Mouse (Mus musculus) stomach, embryonic 15.5 days (tissue): ENCODE data around the gene S1pr4. TPM values are rescaled to one million over a fixed set of nuclear protein-coding genes. Genes with fewer than 3 reads are reported as not detected.

Source experiments
- ATAC-seq: fragments of 200-750 bp; cut with Nextera tagmentation; 2 replicates; pipeline ENCODE4 v1.8.0; 2017; ENCODE audit warnings: low read depth, moderate number of reproducible peaks, moderate TSS enrichment; ENCODE audit not compliant: insufficient read depth, low FRiP score
- H3K27ac ChIP-seq: fragments of 300-500 bp; sonication (generic); 2 replicates; pipeline ENCODE4 v1.5.1; 2015; ENCODE audit warnings: mild to moderate bottlenecking, inconsistent platforms
- H3K27me3 ChIP-seq: fragments of 300-500 bp; sonication (generic); replicated peaks from 2 replicates; pipeline ENCODE4 v1.6.1; 2015; ENCODE audit warnings: inconsistent platforms
- H3K36me3 ChIP-seq: fragments of 300-500 bp; sonication (generic); 2 replicates; pipeline ENCODE4 v1.6.1; 2015; ENCODE audit warnings: inconsistent platforms
- H3K4me1 ChIP-seq: fragments of 300-500 bp; sonication (generic); 2 replicates; pipeline ENCODE4 v1.6.1; 2015; ENCODE audit warnings: inconsistent platforms
- H3K4me2 ChIP-seq: fragments of 300-500 bp; sonication (generic); 2 replicates; pipeline ENCODE4 v1.6.1; 2015; ENCODE audit warnings: mild to moderate bottlenecking, inconsistent platforms
- H3K4me3 ChIP-seq: fragments of 300-500 bp; sonication (generic); replicated peaks from 2 replicates; pipeline ENCODE4 v1.5.1; 2015; ENCODE audit warnings: inconsistent platforms
- H3K9ac ChIP-seq: fragments of 300-500 bp; sonication (generic); 2 replicates; pipeline ENCODE4 v1.6.1; 2015; ENCODE audit warnings: inconsistent platforms
- H3K9me3 ChIP-seq: fragments of 300-500 bp; sonication (generic); 2 replicates; pipeline ENCODE4 v1.6.1; 2016; ENCODE audit warnings: inconsistent platforms
- WGBS: fragments of 180-500 bp; shearing (Covaris S2); methylation state at CpG from one replicate; pipeline ENCODE4 v1.1.7; 2015; 5-methylcytosine and 5-hydroxymethylcytosine counted together
- polyA plus RNA-seq: library from polyadenylated mRNA; unstranded; fragments of >200 nt; fragmentation: Nextera tagmentation; extraction: Ambion mirVana; gene quantifications from 2 replicates; pipeline ENCODE4 v1.2.1, GENCODE M21; 2015

Gene S1pr4
- polyA plus RNA-seq, 1 experiment from 2014 or later: 1.6 TPM

DNA sequence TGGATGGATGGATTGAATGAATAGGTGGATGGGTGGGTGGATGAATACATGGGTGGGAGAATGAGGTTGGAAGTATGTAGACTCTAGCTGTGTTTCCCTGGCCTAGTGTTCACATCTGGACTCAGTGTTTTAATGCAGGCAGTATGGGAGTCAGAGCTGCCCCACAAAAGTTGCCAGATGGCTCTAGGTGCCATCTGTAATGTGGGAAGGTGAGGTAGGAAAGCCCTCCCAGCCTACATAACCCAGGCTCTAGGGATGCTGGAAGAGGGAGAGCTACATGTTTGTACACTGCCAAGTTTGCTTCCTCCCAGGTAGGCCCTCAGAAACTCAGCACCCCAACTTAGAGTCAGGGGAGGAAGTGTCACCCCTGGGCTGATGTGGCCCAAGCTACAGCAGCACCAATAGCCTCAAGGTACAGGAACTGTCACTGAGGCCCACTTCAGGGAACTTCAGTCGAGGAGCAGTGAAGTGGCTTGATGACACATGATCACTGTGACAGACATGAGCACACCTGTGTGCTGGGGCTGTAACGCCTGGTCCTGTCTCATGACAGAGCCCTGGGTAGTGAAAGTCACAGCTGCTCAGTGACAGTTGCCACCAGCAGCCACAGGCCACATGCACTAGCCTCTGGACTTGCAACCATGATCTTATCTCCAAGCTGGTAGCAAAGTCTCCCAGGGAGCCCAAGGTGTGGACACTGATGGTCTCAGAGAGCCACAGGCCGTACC is 38.6 kb upstream of the S1pr4 start:
- ATAC-seq: no peak
- Histone ChIP-seq H3K4me2 (no peak overlapping the region), H3K9ac (no peak overlapping the region), H3K27me3 (no peaks in the 10 kb centered on the region), H3K4me3 (no peak overlapping the region), H3K36me3 (0 out of 2 replicates have a peak, but pooled peaks cover 4% of the 10 kb centered on the region), H3K27ac (no peak overlapping the region), H3K9me3 (no peaks in the 10 kb centered on the region), H3K4me1 (peaks cover 33% of the 10 kb centered on the region)
- whole genome bisulfite sequencing: 79% methylated on average over 3 of the region's 3 CpGs

DNA sequence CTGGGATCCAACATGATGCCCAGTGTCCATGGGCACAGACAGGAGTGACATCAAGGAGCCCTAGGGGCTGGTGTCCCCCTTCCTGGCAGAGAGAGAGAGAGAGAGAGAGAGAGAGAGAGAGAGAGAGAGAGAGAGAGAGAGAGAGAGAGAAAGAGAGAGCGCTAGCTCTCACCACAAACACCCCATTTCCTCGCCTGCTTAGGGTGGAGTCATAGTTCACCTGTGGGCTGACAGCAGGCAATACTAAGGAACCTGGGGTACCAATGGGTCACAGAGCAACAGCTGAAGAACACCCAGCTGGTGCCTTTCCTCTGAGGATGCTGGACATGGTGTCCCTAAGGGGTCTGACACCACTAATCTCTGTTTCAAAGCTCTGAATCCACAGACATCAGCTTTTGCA is 37.5 kb upstream of the S1pr4 start:
- H3K4me1 ChIP-seq: peaks cover 23% of the 10 kb centered on the region
- no peaks in the 10 kb centered on the region for H3K9me3 ChIP-seq
- H3K4me3 ChIP-seq: no peak overlapping the region
- H3K9ac ChIP-seq: no peak overlapping the region
- no peaks in the 10 kb centered on the region for H3K27me3 ChIP-seq
- no peak for ATAC-seq
- 77% methylated on average over 2 of the region's 2 CpGs for WGBS
- H3K27ac ChIP-seq: no peak overlapping the region
- H3K36me3 ChIP-seq: peaks cover 10% of the 10 kb centered on the region
- H3K4me2 ChIP-seq: no peak overlapping the region

DNA sequence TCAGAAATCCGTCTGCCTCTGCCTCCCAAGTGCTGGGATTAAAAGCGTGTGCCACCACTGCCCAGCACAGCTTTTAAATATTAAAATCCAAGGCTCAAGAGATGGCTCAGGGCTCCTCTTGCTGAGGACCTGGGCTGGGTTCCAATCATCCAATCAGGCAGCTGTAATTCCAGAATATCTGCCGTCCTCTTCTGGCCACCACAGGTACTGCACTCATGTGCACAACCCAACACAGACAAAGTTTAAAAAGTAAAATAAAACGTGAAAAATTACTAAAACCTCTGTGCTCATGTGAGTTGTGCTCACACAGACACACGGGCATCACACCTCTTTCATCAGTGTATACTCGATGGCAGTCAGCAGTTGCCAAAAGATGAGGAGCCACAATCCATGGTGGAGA is 36.8 kb upstream of the S1pr4 start:
- Histone ChIP-seq H3K9ac (no peak overlapping the region), H3K36me3 (peaks cover 14% of the 10 kb centered on the region)
- ATAC-seq: no peak

DNA sequence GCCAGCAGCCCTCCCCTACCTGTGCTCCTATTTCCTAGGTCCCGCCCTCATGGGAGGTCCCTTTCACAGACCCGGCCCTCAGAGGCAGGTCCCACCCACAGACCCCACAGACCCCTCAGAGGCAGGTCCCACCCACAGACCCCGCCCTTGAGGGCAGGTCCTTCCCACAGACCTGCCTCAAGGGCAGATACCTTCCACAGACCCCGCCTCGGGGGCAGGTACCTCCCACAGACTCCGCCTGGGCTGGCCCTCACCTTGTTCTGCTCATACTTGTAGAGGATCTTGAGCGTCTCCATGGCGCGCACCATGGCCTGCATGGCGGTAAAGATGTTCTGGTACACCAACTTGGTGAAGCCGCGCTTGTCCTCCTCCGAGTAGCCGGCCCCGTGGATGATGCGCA is 34.9 kb upstream of the S1pr4 start:
- 49% methylated on average over 16 of the region's 16 CpGs for WGBS
- Histone ChIP-seq H3K27ac (no peak overlapping the region), H3K4me3 (no peak overlapping the region), H3K27me3 (no peaks in the 10 kb centered on the region), H3K4me1 (peaks cover 9% of the 10 kb centered on the region; the same call in 1 of the 2 replicates), H3K9me3 (no peaks in the 10 kb centered on the region), H3K9ac (no peak overlapping the region), H3K4me2 (no peak overlapping the region), H3K36me3 (peaks cover 19% of the 10 kb centered on the region)
- peak; percentile 50; the same call in 1 of the 2 replicates for ATAC-seq

More for the DNA sequence above, 36.8 kb upstream of the S1pr4 start:
- Histone ChIP-seq H3K4me2 (no peak overlapping the region), H3K4me3 (no peak overlapping the region), H3K27ac (no peak overlapping the region), H3K9me3 (no peaks in the 10 kb centered on the region), H3K4me1 (peaks cover 16% of the 10 kb centered on the region; the same call in 1 of the 2 replicates), H3K27me3 (no peaks in the 10 kb centered on the region)
- WGBS: 74% methylated on average over 6 of the region's 6 CpGs

DNA sequence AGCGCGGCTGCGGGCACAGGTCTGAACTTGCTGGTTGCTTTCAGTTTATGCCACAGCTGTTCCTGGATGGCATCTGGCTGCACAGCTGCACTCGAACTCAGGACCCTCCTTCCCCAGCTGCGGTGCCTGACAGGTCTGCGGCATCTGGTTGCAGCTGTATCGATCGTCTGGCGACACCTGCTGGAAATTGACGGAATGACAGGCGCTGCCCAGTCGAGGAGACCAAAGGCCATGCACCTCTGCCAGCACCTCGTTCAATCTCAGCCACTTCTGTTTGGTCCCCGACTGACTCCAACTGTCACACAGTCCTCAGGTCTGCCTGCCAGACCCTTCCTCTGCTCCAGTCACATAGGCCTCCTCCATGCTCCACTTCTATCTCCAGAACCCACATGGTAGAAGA is 26.8 kb upstream of the S1pr4 start:
- Histone ChIP-seq H3K27me3 (no peaks in the 10 kb centered on the region), H3K36me3 (peaks cover 19% of the 10 kb centered on the region), H3K4me1 (peaks cover 5% of the 10 kb centered on the region; the same call in 1 of the 2 replicates), H3K9me3 (no peaks in the 10 kb centered on the region), H3K9ac (no peak overlapping the region), H3K4me2 (no peak overlapping the region), H3K4me3 (no peak overlapping the region), H3K27ac (no peak overlapping the region)
- ATAC-seq: no peak
- 14% methylated on average over 14 of the region's 14 CpGs for WGBS

DNA sequence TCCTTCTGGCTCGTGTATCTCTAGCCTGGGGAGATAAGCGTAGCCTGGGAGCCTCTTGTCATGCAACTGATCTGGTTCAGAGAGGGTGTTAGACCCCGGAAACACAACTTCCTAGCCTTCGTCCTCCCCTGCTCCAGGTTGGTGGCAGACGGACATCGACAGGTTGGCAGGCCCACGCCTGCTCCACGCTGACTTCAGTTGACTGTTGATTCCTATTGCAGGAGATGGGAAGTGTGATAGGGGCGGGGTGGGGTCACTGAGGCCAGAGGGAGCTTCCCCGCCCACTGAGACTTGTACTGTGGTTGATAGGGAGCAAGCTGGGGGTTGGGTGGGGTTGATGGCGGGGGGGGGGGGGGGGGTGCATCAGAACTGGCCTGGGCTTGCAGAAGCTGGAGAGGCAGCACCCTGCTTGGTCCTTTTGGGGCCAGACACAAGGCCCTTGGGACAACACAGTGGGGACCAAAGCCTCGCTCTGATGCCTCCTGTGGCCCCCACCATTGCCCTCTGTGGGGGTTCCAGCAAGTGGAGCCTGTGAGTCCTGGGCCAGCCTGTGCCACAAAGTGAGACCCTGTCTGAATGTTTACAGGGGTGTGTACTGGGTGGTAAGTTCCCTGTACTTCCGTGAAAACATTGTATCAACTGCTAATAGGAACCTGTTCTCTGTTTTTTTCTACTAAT is 25.2 kb upstream of the S1pr4 start:
- WGBS: 49% methylated on average over 12 of the region's 13 CpGs

DNA sequence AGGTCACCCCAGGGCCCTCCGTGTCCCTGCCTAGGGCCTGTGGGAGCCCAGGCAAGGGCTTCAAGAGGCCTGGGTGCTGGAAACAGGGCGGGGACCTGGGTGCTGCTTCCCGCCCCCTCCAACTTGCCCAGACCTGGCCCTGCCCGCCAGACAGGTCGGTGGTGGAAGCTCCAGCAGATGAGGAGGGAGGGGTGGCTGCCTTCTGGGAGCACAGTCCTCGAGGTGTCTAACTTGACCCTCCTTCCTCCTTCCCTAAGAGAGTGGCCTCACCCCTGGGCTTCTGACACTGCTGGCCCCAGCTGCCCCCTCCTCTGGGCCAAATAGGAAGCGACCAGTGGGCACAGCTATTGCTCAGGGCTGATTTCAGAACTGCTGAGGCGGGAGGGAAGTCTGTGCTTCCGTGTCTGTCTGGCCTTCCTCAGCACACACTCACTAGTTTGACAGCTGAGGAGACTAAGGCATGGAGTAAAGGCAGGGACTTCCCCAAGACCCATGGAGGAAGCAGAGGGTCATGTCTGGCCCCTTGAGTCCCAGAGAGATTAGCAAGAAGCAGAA is 24.2 kb upstream of the S1pr4 start, which contains the start of gene Gna15:
TSS of gene Gna15 (minus strand) at position 175 of the 555 bp plus-strand sequence.
- peaks cover 5% of the 10 kb centered on the region; the same call in 1 of the 2 replicates for H3K4me1 ChIP-seq
- peaks cover 4% of the 10 kb centered on the region; the same call in 1 of the 2 replicates for H3K36me3 ChIP-seq
- no peaks in the 10 kb centered on the region for H3K27me3 ChIP-seq
- ATAC-seq: no peak
- H3K9me3 ChIP-seq: no peaks in the 10 kb centered on the region
- H3K27ac ChIP-seq: peak within 1 kb of the TSS; percentile 77
- no peak within 1 kb of the TSS for H3K9ac ChIP-seq
- peak within 1 kb of the TSS; percentile 26 for H3K4me3 ChIP-seq
- 24% methylated on average over 9 of the region's 9 CpGs for WGBS
- H3K4me2 ChIP-seq: peak within 1 kb of the TSS; percentile 31

More for the DNA sequence above, 25.2 kb upstream of the S1pr4 start:
- 0 out of 2 replicates have a peak, but pooled peaks have one; percentile 6 for ATAC-seq
- Histone ChIP-seq H3K4me1 (peaks cover 5% of the 10 kb centered on the region; the same call in 1 of the 2 replicates), H3K4me2 (no peak overlapping the region), H3K36me3 (peaks cover 13% of the 10 kb centered on the region), H3K4me3 (no peak overlapping the region), H3K9me3 (no peaks in the 10 kb centered on the region), H3K9ac (no peak overlapping the region), H3K27me3 (no peaks in the 10 kb centered on the region), H3K27ac (peak overlapping the region; percentile 77)

DNA sequence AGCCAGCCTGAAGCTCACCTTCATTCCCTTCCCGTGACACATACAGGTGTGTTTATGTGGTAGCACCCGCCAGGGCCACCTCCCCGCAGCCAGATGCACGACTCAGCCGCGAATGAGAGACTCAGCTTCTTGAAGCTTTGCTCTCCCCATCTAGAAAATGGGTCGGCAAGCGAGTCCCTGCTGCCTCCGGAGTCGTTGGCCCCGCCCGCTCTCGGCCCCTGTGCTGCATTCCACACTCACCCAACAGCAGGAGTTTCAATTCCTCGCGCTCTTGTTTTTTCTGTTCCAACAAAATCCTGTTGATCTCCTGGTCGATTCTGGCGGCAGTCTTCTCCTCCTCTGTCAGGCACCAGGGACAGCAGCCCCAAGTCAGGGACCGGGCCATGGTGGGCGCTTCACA is 23.6 kb upstream of the S1pr4 start:
- Histone ChIP-seq H3K9me3 (no peaks in the 10 kb centered on the region), H3K9ac (no peak overlapping the region), H3K27ac (peak overlapping the region; percentile 77), H3K4me1 (peaks cover 5% of the 10 kb centered on the region; the same call in 1 of the 2 replicates), H3K27me3 (no peaks in the 10 kb centered on the region), H3K4me2 (peak overlapping the region; percentile 31), H3K36me3 (no peaks in the 10 kb centered on the region), H3K4me3 (peak overlapping the region; percentile 26)
- 11% methylated on average over 19 of the region's 19 CpGs for WGBS
- ATAC-seq: no peak

DNA sequence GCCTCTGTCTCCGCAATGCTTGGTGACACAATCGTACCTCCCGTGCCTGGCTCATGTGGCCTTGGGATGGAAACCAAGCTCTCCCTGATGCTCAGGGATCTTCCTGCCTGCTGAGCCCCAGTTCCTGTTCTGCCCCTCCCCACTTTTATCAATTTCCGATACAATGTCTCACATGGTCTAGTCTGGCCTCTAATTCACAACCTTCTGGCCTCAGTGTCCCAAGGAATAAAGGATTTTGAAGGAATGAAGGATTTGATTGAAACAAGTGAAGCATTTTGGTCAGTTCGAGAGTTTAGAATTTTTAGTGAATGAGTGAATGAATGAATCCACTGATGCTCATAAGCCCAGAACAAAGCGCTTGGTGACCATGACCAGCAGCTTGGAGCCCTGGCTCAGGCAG is 23.2 kb upstream of the S1pr4 start:
- no peaks in the 10 kb centered on the region for H3K36me3 ChIP-seq
- H3K4me2 ChIP-seq: peak overlapping the region; percentile 31; the same call in 1 of the 2 replicates
- ATAC-seq: no peak
- no peak overlapping the region for H3K9ac ChIP-seq
- 74% methylated on average over 6 of the region's 6 CpGs for WGBS
- H3K4me3 ChIP-seq: peak overlapping the region; percentile 26
- H3K27me3 ChIP-seq: no peaks in the 10 kb centered on the region
- H3K9me3 ChIP-seq: no peaks in the 10 kb centered on the region
- H3K27ac ChIP-seq: peak overlapping the region; percentile 77; the same call in 1 of the 2 replicates
- H3K4me1 ChIP-seq: peaks cover 5% of the 10 kb centered on the region; the same call in 1 of the 2 replicates

DNA sequence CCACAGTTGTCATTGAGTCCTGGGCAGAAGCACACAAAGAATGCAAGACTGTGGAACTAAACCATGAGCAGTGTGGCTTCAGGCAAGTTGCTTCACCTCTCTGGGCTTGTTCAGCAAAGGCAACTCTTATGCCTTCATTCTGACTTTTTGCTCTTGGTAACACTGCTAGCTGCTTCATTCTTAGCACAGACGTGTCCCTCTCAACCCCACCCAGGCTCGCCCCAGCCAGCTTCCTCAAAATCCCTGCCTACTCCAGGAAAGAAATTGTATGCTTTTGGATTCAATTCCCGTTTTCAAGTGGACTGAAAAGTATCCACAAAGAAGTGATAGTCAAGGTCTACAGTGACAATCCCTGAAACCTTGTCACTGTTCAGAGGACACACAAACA is 20.0 kb upstream of the S1pr4 start:
- no peak overlapping the region for H3K9ac ChIP-seq
- WGBS: 52% methylated on average over 3 of the region's 3 CpGs
- peaks cover 5% of the 10 kb centered on the region; the same call in 1 of the 2 replicates for H3K4me1 ChIP-seq
- no peak overlapping the region for H3K27ac ChIP-seq
- ATAC-seq: no peak
- no peak overlapping the region for H3K4me3 ChIP-seq
- H3K27me3 ChIP-seq: no peaks in the 10 kb centered on the region
- no peaks in the 10 kb centered on the region for H3K36me3 ChIP-seq
- H3K9me3 ChIP-seq: no peaks in the 10 kb centered on the region
- H3K4me2 ChIP-seq: no peak overlapping the region

DNA sequence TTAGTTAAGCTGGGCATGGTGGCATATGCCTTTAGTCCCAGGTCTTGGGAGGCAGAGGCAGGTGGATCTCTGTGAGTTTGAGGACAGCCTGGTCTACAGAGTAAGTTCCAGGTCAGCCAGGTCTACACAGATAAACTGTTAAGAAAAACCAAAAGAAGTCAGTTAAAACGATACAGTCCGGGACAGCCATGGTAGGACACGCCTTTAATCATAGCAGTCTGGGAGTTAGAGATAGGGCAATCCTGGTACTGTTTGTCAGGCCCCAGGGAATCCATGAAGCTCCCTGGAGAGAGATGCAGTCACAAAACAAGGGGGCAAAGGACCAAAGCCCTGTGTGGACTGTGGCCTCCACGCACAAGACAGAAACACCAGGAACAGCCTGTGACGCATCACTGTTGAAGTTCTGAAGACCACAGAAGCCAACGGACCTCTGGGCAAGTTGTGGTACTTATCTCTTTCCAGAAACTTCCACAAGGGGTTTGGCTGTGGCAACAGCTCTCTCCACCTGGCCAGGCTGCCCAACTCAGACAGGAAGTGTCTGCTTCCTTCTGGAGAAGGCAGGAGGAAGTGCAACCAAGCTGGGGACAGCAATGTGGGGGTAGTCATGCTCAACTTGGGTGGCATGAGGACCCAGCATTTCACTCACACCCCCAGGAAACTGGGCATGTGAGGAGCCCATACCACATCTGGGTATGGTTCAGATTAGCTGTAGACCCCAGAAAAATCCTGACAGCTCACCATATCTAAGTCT is 19.5 kb upstream of the S1pr4 start:
- WGBS: 67% methylated on average over 6 of the region's 6 CpGs
- H3K27me3 ChIP-seq: no peaks in the 10 kb centered on the region
- no peaks in the 10 kb centered on the region for H3K9me3 ChIP-seq
- no peak for ATAC-seq
- H3K27ac ChIP-seq: no peak overlapping the region
- H3K4me2 ChIP-seq: no peak overlapping the region
- H3K9ac ChIP-seq: no peak overlapping the region
- H3K4me1 ChIP-seq: 0 out of 2 replicates have a peak, but pooled peaks cover 2% of the 10 kb centered on the region
- no peak overlapping the region for H3K4me3 ChIP-seq
- no peaks in the 10 kb centered on the region for H3K36me3 ChIP-seq
